Mouse (Mus musculus): ENCODE data around the gene Itpa. TPM values are rescaled to one million over a fixed set of nuclear protein-coding genes. Genes with fewer than 3 reads are reported as not detected.

The Itpa gene
- total and polyA plus RNA-seq, 2 experiments: 24.1 to 33.8 TPM

- Histone ChIP-seq H3K27me3 (ENCODE audit: control insufficient read depth, insufficient read depth, low read length) (no peaks in the 10 kb centered on the region), H3K79me2 (ENCODE audit: control insufficient read depth, insufficient read depth, low read length) (peaks cover 12% of the 10 kb centered on the region; the same call in 1 of the 2 replicates)
- WGBS: 81% methylated on average over 1 of the region's 1 CpGs
Measured at GRCm38 (mm10) chr2:130632416-130632815, 35.0 kb upstream of the Itpa start.

GRCm38 (mm10) chr2:130632887-130633675 is 34.3 kb upstream of the Itpa start:
- no peak overlapping the region for H3K27ac ChIP-seq (replicated peaks; ENCODE audit: insufficient read depth, low read depth, low read length)
- peaks cover 5% of the 10 kb centered on the region for H3K4me1 ChIP-seq (ENCODE audit: control insufficient read depth, insufficient read depth, low read length)
- H3K9ac ChIP-seq (ENCODE audit: low read depth, low read length): no peak overlapping the region
- no peaks in the 10 kb centered on the region for H3K36me3 ChIP-seq (ENCODE audit: control insufficient read depth, insufficient read depth, low read length)
- no peaks in the 10 kb centered on the region for H3K27me3 ChIP-seq (ENCODE audit: control insufficient read depth, insufficient read depth, low read length)
- peaks cover 11% of the 10 kb centered on the region; the same call in 1 of the 2 replicates for H3K79me2 ChIP-seq (ENCODE audit: control insufficient read depth, insufficient read depth, low read length)
- 58% methylated on average over 5 of the region's 5 CpGs for WGBS
- no peak overlapping the region for H3K4me3 ChIP-seq (ENCODE audit: insufficient read depth, low read depth, low read length)
- no peak for DNase-seq (ENCODE audit: extremely low read depth, low read depth, low spot score)
- TF ChIP-seq POLR2A (IDR thresholded peaks at IDR 0.05; ENCODE audit: extremely low read depth, insufficient read depth, low read length) (no peak), CTCF (IDR thresholded peaks at IDR 0.05; ENCODE audit: low read depth, low read length) (no peak)

More at GRCm38 (mm10) chr2:130632416-130632815, 35.0 kb upstream of the Itpa start:
- DNase-seq (ENCODE audit: extremely low read depth, low read depth, low spot score): no peak
- Histone ChIP-seq H3K4me1 (ENCODE audit: control insufficient read depth, insufficient read depth, low read length) (peaks cover 5% of the 10 kb centered on the region), H3K9ac (ENCODE audit: low read depth, low read length) (no peak overlapping the region), H3K27ac (replicated peaks; ENCODE audit: insufficient read depth, low read depth, low read length) (no peak overlapping the region), H3K36me3 (ENCODE audit: control insufficient read depth, insufficient read depth, low read length) (no peaks in the 10 kb centered on the region), H3K4me3 (ENCODE audit: insufficient read depth, low read depth, low read length) (no peak overlapping the region)
- TF ChIP-seq CTCF (IDR thresholded peaks at IDR 0.05; ENCODE audit: low read depth, low read length): no peak
- TF ChIP-seq POLR2A (IDR thresholded peaks at IDR 0.05; ENCODE audit: extremely low read depth, insufficient read depth, low read length): no peak

- no peak overlapping the region for H3K9ac ChIP-seq (ENCODE audit: low read depth, low read length)
- 78% methylated on average over 14 of the region's 14 CpGs for WGBS
Measured at GRCm38 (mm10) chr2:130634006-130634738, 33.2 kb upstream of the Itpa start.

DNA sequence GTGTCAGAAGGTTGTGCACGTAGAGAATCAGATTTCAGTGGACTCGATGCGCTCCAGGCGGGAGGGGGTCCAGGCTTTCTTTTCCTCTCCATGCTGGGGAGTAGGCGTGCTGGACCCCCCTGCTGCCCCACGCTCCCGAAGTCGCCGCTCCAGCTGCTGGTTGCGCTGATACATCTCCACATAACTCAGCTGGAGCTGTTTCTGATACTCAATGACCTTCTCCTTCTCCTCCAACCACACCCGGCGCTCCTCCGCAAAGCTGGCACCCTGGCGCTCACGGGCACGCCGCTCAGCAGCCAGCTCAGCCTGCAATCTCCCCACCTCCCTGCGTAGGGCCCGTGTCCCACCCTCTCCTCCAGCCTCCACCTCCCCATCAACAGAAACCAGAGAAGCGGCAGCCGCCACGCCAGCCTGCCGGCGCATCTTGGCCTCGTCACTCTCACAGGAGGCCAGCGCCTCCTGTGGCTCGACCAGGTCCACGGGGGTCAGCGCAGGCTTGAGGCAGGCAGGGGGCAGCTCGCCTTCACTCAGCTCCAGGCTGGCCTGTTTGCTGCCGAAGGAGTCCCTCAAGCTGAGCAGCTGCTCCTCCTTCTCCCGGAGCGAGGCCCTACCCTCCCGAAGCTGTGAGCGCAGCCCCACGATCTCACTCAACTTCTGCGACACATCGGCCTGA is 32.5 kb upstream of the Itpa start:
- Histone ChIP-seq H3K27ac (replicated peaks; ENCODE audit: insufficient read depth, low read depth, low read length) (no peak overlapping the region), H3K36me3 (ENCODE audit: control insufficient read depth, insufficient read depth, low read length) (no peaks in the 10 kb centered on the region), H3K4me3 (ENCODE audit: insufficient read depth, low read depth, low read length) (peak overlapping the region; percentile 1; the same call in 1 of the 2 replicates), H3K9ac (ENCODE audit: low read depth, low read length) (no peak overlapping the region), H3K27me3 (ENCODE audit: control insufficient read depth, insufficient read depth, low read length) (no peaks in the 10 kb centered on the region), H3K79me2 (ENCODE audit: control insufficient read depth, insufficient read depth, low read length) (no peaks in the 10 kb centered on the region), H3K4me1 (ENCODE audit: control insufficient read depth, insufficient read depth, low read length) (peaks cover 6% of the 10 kb centered on the region)
- 73% methylated on average over 38 of the region's 38 CpGs for WGBS
- DNase-seq (ENCODE audit: extremely low read depth, low read depth, low spot score): no peak
- TF ChIP-seq POLR2A (IDR thresholded peaks at IDR 0.05; ENCODE audit: extremely low read depth, insufficient read depth, low read length) (no peak), CTCF (IDR thresholded peaks at IDR 0.05; ENCODE audit: low read depth, low read length) (no peak)

More at GRCm38 (mm10) chr2:130634006-130634738, 33.2 kb upstream of the Itpa start:
- Histone ChIP-seq H3K27ac (replicated peaks; ENCODE audit: insufficient read depth, low read depth, low read length) (no peak overlapping the region), H3K79me2 (ENCODE audit: control insufficient read depth, insufficient read depth, low read length) (peaks cover 6% of the 10 kb centered on the region; the same call in 1 of the 2 replicates), H3K4me1 (ENCODE audit: control insufficient read depth, insufficient read depth, low read length) (peaks cover 6% of the 10 kb centered on the region), H3K4me3 (ENCODE audit: insufficient read depth, low read depth, low read length) (no peak overlapping the region), H3K27me3 (ENCODE audit: control insufficient read depth, insufficient read depth, low read length) (no peaks in the 10 kb centered on the region), H3K36me3 (ENCODE audit: control insufficient read depth, insufficient read depth, low read length) (no peaks in the 10 kb centered on the region)
- no peak for DNase-seq (ENCODE audit: extremely low read depth, low read depth, low spot score)
- no peak for TF ChIP-seq CTCF (IDR thresholded peaks at IDR 0.05; ENCODE audit: low read depth, low read length)

DNA sequence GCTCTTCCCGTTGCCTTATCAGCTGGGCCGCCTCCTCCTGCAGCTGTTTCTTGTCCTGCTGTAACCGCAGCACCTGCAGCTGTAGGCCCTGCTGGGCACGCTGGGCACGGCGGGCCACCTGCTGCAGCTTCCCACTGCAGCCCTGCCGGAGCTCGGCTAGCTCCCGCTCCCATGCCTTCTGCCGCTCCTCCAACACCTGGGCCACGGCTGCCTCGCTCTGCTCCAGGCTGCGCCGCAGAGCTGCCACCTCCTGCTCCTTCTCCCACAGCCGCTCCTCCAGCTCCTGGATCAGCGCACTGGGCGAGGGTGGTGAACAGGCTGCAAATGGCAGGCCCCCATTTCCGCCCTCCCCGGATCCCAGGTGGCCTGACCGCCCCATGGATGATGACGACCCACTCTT is 31.6 kb upstream of the Itpa start:
- Histone ChIP-seq H3K36me3 (ENCODE audit: control insufficient read depth, insufficient read depth, low read length) (no peaks in the 10 kb centered on the region), H3K4me3 (ENCODE audit: insufficient read depth, low read depth, low read length) (no peak overlapping the region), H3K9ac (ENCODE audit: low read depth, low read length) (no peak overlapping the region), H3K4me1 (ENCODE audit: control insufficient read depth, insufficient read depth, low read length) (peaks cover 6% of the 10 kb centered on the region), H3K27me3 (ENCODE audit: control insufficient read depth, insufficient read depth, low read length) (no peaks in the 10 kb centered on the region), H3K27ac (replicated peaks; ENCODE audit: insufficient read depth, low read depth, low read length) (no peak overlapping the region), H3K79me2 (ENCODE audit: control insufficient read depth, insufficient read depth, low read length) (no peaks in the 10 kb centered on the region)
- TF ChIP-seq POLR2A (IDR thresholded peaks at IDR 0.05; ENCODE audit: extremely low read depth, insufficient read depth, low read length): no peak
- TF ChIP-seq CTCF (IDR thresholded peaks at IDR 0.05; ENCODE audit: low read depth, low read length): no peak
- DNase-seq (ENCODE audit: extremely low read depth, low read depth, low spot score): no peak
- 87% methylated on average over 21 of the region's 21 CpGs for WGBS
